Mouse (Mus musculus) lung, postnatal 0 days (tissue): ENCODE data around the gene Atp6v1g1.

Experiments
- CTCF ChIP-seq: IDR thresholded peaks from 2 replicates; pipeline ENCODE4 v1.5.1; 2016; ENCODE audit warnings: antibody characterized with exemption, mild to moderate bottlenecking
- EP300 ChIP-seq: IDR thresholded peaks from 2 replicates; pipeline ENCODE4 v1.6.1; 2016; ENCODE audit warnings: antibody characterized with exemption, mild to moderate bottlenecking, control low read depth

GRCm38 (mm10) chr4:63589987-63590386 lies 45.4 kb downstream of the Atp6v1g1 start:
- TF ChIP-seq CTCF (no peak), EP300 (no peak)
